Mouse (Mus musculus) lung, postnatal 0 days (tissue): ENCODE measurements at regions not wholly inside any gene's neighbourhood (a gene's known extent, or its start where the extent isn't known, plus 50 kb on each side); places are given as distances from the start of the nearest gene placed in this dataset.

ENCODE experiments used
- ATAC-seq: fragments of 200-750 bp; cut with Nextera tagmentation; 2 replicates; pipeline ENCODE4 v1.8.0; 2017; ENCODE audit warnings: moderate library complexity
- DNase-seq: peaks from one replicate; pipeline ENCODE4 v3.0.0-alpha.2; 2016; ENCODE audit warnings: low spot score
- H3K27ac ChIP-seq: fragments of 300-500 bp; sonication (generic); 2 replicates; pipeline ENCODE4 v1.5.1; 2014; ENCODE audit warnings: antibody characterized with exemption, mild to moderate bottlenecking, low read length, mixed read lengths
- H3K27me3 ChIP-seq: fragments of 300-500 bp; sonication (generic); replicated peaks from 2 replicates; pipeline ENCODE4 v1.6.1; 2014; ENCODE audit warnings: low read length, mixed read lengths; ENCODE audit not compliant: insufficient read depth
- H3K36me3 ChIP-seq: fragments of 300-500 bp; sonication (generic); 2 replicates; pipeline ENCODE4 v1.6.1; 2014; ENCODE audit warnings: low read length, mixed read lengths; ENCODE audit not compliant: insufficient read depth
- H3K4me1 ChIP-seq: fragments of 300-500 bp; sonication (generic); 2 replicates; pipeline ENCODE4 v1.6.1; 2014; ENCODE audit warnings: antibody characterized with exemption, low read depth, low read length, mixed read lengths; ENCODE audit not compliant: insufficient read depth
- H3K4me2 ChIP-seq: fragments of 300-500 bp; sonication (generic); replicated peaks from 2 replicates; pipeline ENCODE4 v1.6.1; 2014; ENCODE audit warnings: low read depth, mild to moderate bottlenecking, low read length, moderate library complexity, mixed read lengths
- H3K4me3 ChIP-seq: fragments of 300-500 bp; sonication (generic); 2 replicates; pipeline ENCODE4 v1.5.1; 2014; ENCODE audit warnings: low read depth, low read length
- H3K9ac ChIP-seq: fragments of 300-500 bp; sonication (generic); replicated peaks from 2 replicates; pipeline ENCODE4 v1.6.1; 2014; ENCODE audit warnings: low read depth, mild to moderate bottlenecking
- H3K9me3 ChIP-seq: fragments of 300-500 bp; sonication (generic); 2 replicates; pipeline ENCODE4 v1.6.1; 2016; ENCODE audit warnings: low read length, mixed read lengths
- CTCF ChIP-seq: IDR thresholded peaks from 2 replicates; pipeline ENCODE4 v1.5.1; 2016; ENCODE audit warnings: antibody characterized with exemption, mild to moderate bottlenecking
- EP300 ChIP-seq: IDR thresholded peaks from 2 replicates; pipeline ENCODE4 v1.6.1; 2016; ENCODE audit warnings: antibody characterized with exemption, mild to moderate bottlenecking, control low read depth
- WGBS: fragments of 180-500 bp; shearing (Covaris S2); extraction: QIAGEN DNeasy Blood & Tissue Kit; methylation state at CpG from one replicate; pipeline ENCODE4 v1.1.7; 2014; 5-methylcytosine and 5-hydroxymethylcytosine counted together

- 84% methylated on average over 8 of the region's 8 CpGs for WGBS
- no peak for ATAC-seq
- DNase-seq = no peak
- no peaks in the 10 kb centered on the region for H3K27me3 ChIP-seq
- H3K4me3 ChIP-seq = no peak overlapping the region
- no peak overlapping the region for H3K27ac ChIP-seq
- no peak overlapping the region for H3K4me2 ChIP-seq
- no peaks in the 10 kb centered on the region for H3K4me1 ChIP-seq
- H3K9me3 ChIP-seq = no peaks in the 10 kb centered on the region
- no peaks in the 10 kb centered on the region for H3K36me3 ChIP-seq
- TF ChIP-seq EP300 (no peak), CTCF (no peak)
- H3K9ac ChIP-seq = no peak overlapping the region
These were observed 283.7 kb upstream of the Smim15 start for GRCm38 (mm10) chr13:107760511-107760910.

- 84% methylated on average over 13 of the region's 13 CpGs for WGBS
These were observed 285.7 kb upstream of the Smim15 start for GRCm38 (mm10) chr13:107758327-107759095.

GRCm38 (mm10) chr13:107752745-107753144 is 291.5 kb upstream of the Smim15 start:
- 63% methylated on average over 3 of the region's 3 CpGs for WGBS
- Histone ChIP-seq H3K27me3 (no peaks in the 10 kb centered on the region), H3K4me1 (no peaks in the 10 kb centered on the region), H3K9ac (no peak overlapping the region), H3K4me3 (no peak overlapping the region), H3K9me3 (no peaks in the 10 kb centered on the region), H3K4me2 (no peak overlapping the region), H3K36me3 (no peaks in the 10 kb centered on the region), H3K27ac (no peak overlapping the region)
- ATAC-seq = no peak
- no peak for DNase-seq
- TF ChIP-seq EP300 = no peak
- TF ChIP-seq CTCF = peak; percentile 59

More at GRCm38 (mm10) chr13:107758327-107759095, 285.7 kb upstream of the Smim15 start:
- TF ChIP-seq EP300 (no peak), CTCF (no peak)
- H3K4me3 ChIP-seq = no peak overlapping the region
- H3K9ac ChIP-seq = no peak overlapping the region
- H3K4me1 ChIP-seq = no peaks in the 10 kb centered on the region
- H3K9me3 ChIP-seq = no peaks in the 10 kb centered on the region
- H3K27ac ChIP-seq = no peak overlapping the region
- H3K4me2 ChIP-seq = no peak overlapping the region
- DNase-seq (no peak), ATAC-seq (no peak)
- no peaks in the 10 kb centered on the region for H3K36me3 ChIP-seq
- no peaks in the 10 kb centered on the region for H3K27me3 ChIP-seq

GRCm38 (mm10) chr13:107743464-107744218 is 300.6 kb upstream of the Smim15 start:
- WGBS = 63% methylated on average over 21 of the region's 21 CpGs
- H3K4me3 ChIP-seq = no peak overlapping the region
- H3K27me3 ChIP-seq = no peaks in the 10 kb centered on the region
- H3K4me2 ChIP-seq = no peak overlapping the region
- ATAC-seq (peak; percentile 56), DNase-seq (peak; percentile 66)
- H3K9ac ChIP-seq = no peak overlapping the region
- no peaks in the 10 kb centered on the region for H3K9me3 ChIP-seq
- no peak overlapping the region for H3K27ac ChIP-seq
- H3K36me3 ChIP-seq = peaks cover 8% of the 10 kb centered on the region; the same call in 1 of the 2 replicates
- no peaks in the 10 kb centered on the region for H3K4me1 ChIP-seq
- no peak for TF ChIP-seq CTCF
- no peak for TF ChIP-seq EP300

- Histone ChIP-seq H3K27ac (no peak overlapping the region), H3K4me3 (no peak overlapping the region), H3K4me2 (no peak overlapping the region), H3K27me3 (no peaks in the 10 kb centered on the region), H3K9ac (no peak overlapping the region), H3K9me3 (no peaks in the 10 kb centered on the region), H3K4me1 (no peaks in the 10 kb centered on the region), H3K36me3 (peaks cover 8% of the 10 kb centered on the region; the same call in 1 of the 2 replicates)
- TF ChIP-seq EP300 = no peak
- TF ChIP-seq CTCF = no peak
- ATAC-seq (no peak), DNase-seq (no peak)
- WGBS = 77% methylated on average over 8 of the region's 8 CpGs
These were observed 307.7 kb upstream of the Smim15 start for GRCm38 (mm10) chr13:107736581-107736980.

GRCm38 (mm10) chr13:107734161-107734905 is 309.9 kb upstream of the Smim15 start:
- no peaks in the 10 kb centered on the region for H3K4me1 ChIP-seq
- peaks cover 17% of the 10 kb centered on the region; the same call in 1 of the 2 replicates for H3K36me3 ChIP-seq
- no peak for TF ChIP-seq EP300
- TF ChIP-seq CTCF = no peak
- no peaks in the 10 kb centered on the region for H3K27me3 ChIP-seq
- H3K9ac ChIP-seq = no peak overlapping the region
- H3K4me3 ChIP-seq = no peak overlapping the region
- no peaks in the 10 kb centered on the region for H3K9me3 ChIP-seq
- no peak overlapping the region for H3K4me2 ChIP-seq
- DNase-seq (no peak), ATAC-seq (no peak)
- H3K27ac ChIP-seq = no peak overlapping the region
- 89% methylated on average over 12 of the region's 12 CpGs for WGBS
